In the genomic region with DNA sequence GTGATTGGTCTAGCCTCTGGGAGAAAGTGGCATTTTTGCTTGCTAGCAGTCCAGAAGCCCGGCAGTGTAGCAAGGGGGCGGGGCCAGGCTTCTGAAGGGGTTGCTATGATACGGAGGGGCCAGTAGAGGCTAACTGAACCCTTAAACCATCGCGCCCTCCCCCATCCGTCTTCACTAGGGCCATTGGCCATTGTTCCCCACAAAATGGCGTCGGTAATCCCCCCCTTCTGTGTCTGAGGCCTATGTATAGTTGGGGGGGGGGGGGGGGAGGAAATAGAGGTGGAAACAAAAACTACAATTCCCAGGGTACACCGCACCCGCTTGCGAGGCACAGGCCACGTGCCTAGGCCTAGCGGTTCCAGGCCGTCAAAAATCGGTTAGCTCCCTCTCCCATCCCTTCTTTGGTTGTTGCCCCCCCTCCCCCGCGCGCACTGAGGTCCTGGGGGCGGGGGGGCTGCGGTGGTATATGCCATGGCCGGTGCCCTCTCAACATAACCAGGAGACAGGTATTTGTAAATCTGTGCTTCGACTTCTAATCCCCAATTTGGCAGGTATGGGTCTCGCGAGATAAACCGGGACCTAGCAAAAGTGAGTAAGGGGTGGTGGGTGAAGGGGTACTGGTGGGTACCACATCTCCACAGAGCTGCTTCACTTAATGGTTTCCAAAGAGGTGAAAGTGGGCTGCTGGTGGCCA, we compare ENCODE assay signal across 9 mouse cellular contexts. TPM values are rescaled to one million over a fixed set of nuclear protein-coding genes. Genes with fewer than 3 reads are reported as not detected.
DNase-seq lines count a peak whose midpoint lies in the region; ATAC-seq and TF ChIP-seq lines count a peak whose summit lies in the region.
"Had no signal": no experiment of that assay in that cellular context is flagged by ENCODE, and none has a peak within 500 bp of the region (broad histone marks: within the 10 kb centered on the region; RNA-seq: fewer than 3 reads in every experiment).

No protein-coding gene starts in this region.

- TF ChIP-seq CTCF in liver, postnatal 0 days (IDR thresholded peaks at IDR 0.05; ENCODE audit: low read depth): no peak

- ATAC-seq in forebrain, embryonic 13.5 days: peak; percentile 83
- ATAC-seq in liver, postnatal 0 days: no peak

- no peaks in the 10 kb centered on the region; the same call in 1 of the 2 replicates for H3K4me1 ChIP-seq in brown adipose tissue, adult 24 weeks (ENCODE audit: control insufficient read depth, insufficient read depth, insufficient read length, low read length)
- H3K4me1 ChIP-seq in forebrain, embryonic 13.5 days: 0 out of 2 replicates have a peak, but pooled peaks cover 4% of the 10 kb centered on the region
- H3K4me1 ChIP-seq in liver, postnatal 0 days (ENCODE audit: insufficient read depth): no peaks in the 10 kb centered on the region

- WGBS in forebrain, embryonic 13.5 days: 11% methylated on average over 23 of the region's 25 CpGs
- 16% methylated on average over 23 of the region's 25 CpGs for WGBS in liver, postnatal 0 days (ENCODE audit: insufficient replicate concordance)

- H3K27ac ChIP-seq in brown adipose tissue, adult 24 weeks (replicated peaks; ENCODE audit: low read depth, low read length): no peak overlapping the region
- peak overlapping the region; percentile 92 for H3K27ac ChIP-seq in forebrain, embryonic 13.5 days
- no peak overlapping the region for H3K27ac ChIP-seq in liver, postnatal 0 days (ENCODE audit: low read depth)

- H3K27me3 ChIP-seq in forebrain, embryonic 13.5 days: no peaks in the 10 kb centered on the region
- peaks cover 27% of the 10 kb centered on the region for H3K27me3 ChIP-seq in liver, postnatal 0 days (ENCODE audit: insufficient read depth, low read length)

- peak overlapping the region; percentile 30; the same call in 1 of the 2 replicates for H3K4me3 ChIP-seq in brown adipose tissue, adult 24 weeks (ENCODE audit: insufficient read depth, low read depth, low read length)
- peak overlapping the region; percentile 46 for H3K4me3 ChIP-seq in forebrain, embryonic 13.5 days
- no peak overlapping the region; the same call in 1 of the 2 replicates for H3K4me3 ChIP-seq in liver, postnatal 0 days (ENCODE audit: low read depth, low read length)

- TF ChIP-seq EP300 in liver, postnatal 0 days (IDR thresholded peaks at IDR 0.05; ENCODE audit: low read depth): no peak

- H3K36me3 ChIP-seq in forebrain, embryonic 13.5 days (ENCODE audit: poor library complexity, severe bottlenecking): no peaks in the 10 kb centered on the region
- H3K36me3 ChIP-seq in liver, postnatal 0 days (replicated peaks; ENCODE audit: insufficient read depth, low read length): no peaks in the 10 kb centered on the region

- DNase-seq in 3T3-L1 (ENCODE audit: low read depth, low spot score): peak; percentile 13
- peak; percentile 33 to 43 for DNase-seq in heart, postnatal 10 days
- peak; percentile 24 to 75 for DNase-seq in layer of hippocampus, adult 18-20 months (ENCODE audit: low spot score in 2 of 2)
- DNase-seq in liver, postnatal 0 days: peak; percentile 13
- peak; percentile 79 for DNase-seq in retina, embryonic 14.5 days (ENCODE audit: low spot score)
- DNase-seq in yolk sac, embryonic 10.5 days (ENCODE audit: low spot score): peak; percentile 59

- H3K9ac ChIP-seq in forebrain, embryonic 13.5 days: peak overlapping the region; percentile 65
- no peak overlapping the region for H3K9ac ChIP-seq in liver, postnatal 0 days (replicated peaks)

- H3K9me3 ChIP-seq in forebrain, embryonic 13.5 days (replicated peaks): no peaks in the 10 kb centered on the region
- no peaks in the 10 kb centered on the region for H3K9me3 ChIP-seq in liver, postnatal 0 days (ENCODE audit: low read length)

- H3K4me2 ChIP-seq in forebrain, embryonic 13.5 days: peak overlapping the region; percentile 56
- peak overlapping the region; percentile 66 for H3K4me2 ChIP-seq in liver, postnatal 0 days (ENCODE audit: low read depth, low read length)

- intact Hi-C loops in heart, postnatal 10 days (cut with DNase I): loop anchor here (5.0 kb wide), 1 partner anchor 174 kb away; the partner anchor contains the start of gene Fam120c

RNA-seq across cellular contexts. Expression of gene Wnk3, which starts 29.3 kb away (rescaled TPM):
- polyA plus RNA-seq in brown adipose tissue, adult 24 weeks (2012; ENCODE audit: insufficient read depth, insufficient read length, missing spikeins): not detected in 2 replicates
- polyA plus RNA-seq in forebrain, embryonic 13.5 days (2015; fragmentation: Nextera tagmentation; extraction: Ambion mirVana): 12.6 and 13.1 TPM in 2 replicates
- total RNA-seq in heart, postnatal 10 days (2021): under 1 TPM; 0.60 to 0.79 TPM
- 10 to 100 TPM; 41.0 to 43.4 TPM for total RNA-seq in layer of hippocampus, adult 18-20 months (2021)
- polyA plus RNA-seq in liver, postnatal 0 days (2015; fragmentation: Nextera tagmentation; extraction: Ambion mirVana): not detected in 2 replicates
- total RNA-seq: MEL had no signal

Comparison
In these comparisons a context has a peak if more than half of its experiments do, and no peak if none do; other contexts are left out.
1. DNase-seq: peak in every context shown above with its lines; median percentile 79 in retina, embryonic 14.5 days; 59 in yolk sac, embryonic 10.5 days; 50 in layer of hippocampus, adult 18-20 months; 38 in heart, postnatal 10 days; 13 in 3T3-L1; 13 in liver, postnatal 0 days.
2. RNA of gene Wnk3, which starts 29.3 kb away (polyA plus RNA-seq): 12.6 to 13.1 TPM in forebrain, embryonic 13.5 days; not detected in brown adipose tissue, adult 24 weeks and not detected in liver, postnatal 0 days; every median in the first group is over 10 times any median in the second.